In the genomic region with DNA sequence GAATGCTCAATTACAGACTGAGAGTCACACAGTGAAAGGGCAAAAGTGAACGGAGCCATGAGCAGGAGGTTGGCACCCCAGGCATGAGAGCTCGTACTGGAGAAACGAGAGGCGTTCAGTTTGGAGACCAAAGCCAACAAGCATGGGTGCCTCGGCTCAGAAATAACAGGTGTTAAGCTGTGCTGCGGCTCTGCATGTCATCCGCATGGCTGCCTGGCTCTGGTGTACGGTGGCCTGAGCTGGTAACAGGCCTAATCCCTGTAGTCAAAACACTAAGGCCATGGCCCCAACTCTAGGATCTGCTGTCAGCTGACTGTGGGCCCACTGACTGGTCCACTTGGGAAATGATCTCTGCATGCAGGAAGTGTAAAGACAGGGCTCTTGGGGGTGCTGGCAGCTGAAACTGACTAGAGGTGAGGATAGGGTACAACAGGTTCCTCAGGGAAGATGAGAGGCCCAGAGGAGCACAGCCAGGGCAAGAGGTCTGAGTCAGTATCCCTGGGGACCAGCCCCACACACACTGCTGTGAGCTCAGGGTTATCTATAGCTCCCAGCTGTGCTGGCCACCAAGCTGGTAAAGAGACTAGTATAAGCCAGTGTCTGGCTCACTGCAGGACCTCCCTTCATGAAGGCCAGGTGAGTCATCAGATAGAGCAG, we compare ENCODE assay signal across 16 mouse cellular contexts. TPM values are rescaled to one million over a fixed set of nuclear protein-coding genes. Genes with fewer than 3 reads are reported as not detected.
DNase-seq lines count a peak whose midpoint lies in the region; ATAC-seq and TF ChIP-seq lines count a peak whose summit lies in the region.
"Had no signal": no experiment of that assay in that cellular context is flagged by ENCODE, and none has a peak within 500 bp of the region (broad histone marks: within the 10 kb centered on the region; RNA-seq: fewer than 3 reads in every experiment).

No protein-coding gene starts in this region.

- ATAC-seq in hindbrain, embryonic 12.5 days (ENCODE audit: low FRiP score): no peak
- ATAC-seq: intestine, embryonic 15.5 days had no signal

- peak; percentile 17 for DNase-seq in left cerebral cortex, postnatal 4 days
- no peak for DNase-seq in left cerebral cortex, adult 2 months (ENCODE audit: extremely low spot score in 1 of 2, low spot score in 2 of 2)
- DNase-seq in brain, adult 2 months (ENCODE audit: low read depth, low spot score): peak; percentile 11
- peak; percentile 27 for DNase-seq in gastrocnemius, postnatal 10 days
- DNase-seq in spleen, adult 12 weeks (ENCODE audit: low spot score): no peak
- DNase-seq in right cerebral cortex, adult 2 months (ENCODE audit: low spot score in 2 of 2): no peak
- DNase-seq: midbrain, embryonic 14.5 days had no signal

- H3K4me2 ChIP-seq in hindbrain, embryonic 12.5 days (replicated peaks): no peak overlapping the region
- H3K4me2 ChIP-seq: forebrain, embryonic 12.5 days; heart, embryonic 11.5 days; intestine, embryonic 15.5 days; liver, embryonic 11.5 days; lung, embryonic 15.5 days had no signal

- H3K36me3 ChIP-seq in hindbrain, embryonic 12.5 days: no peaks in the 10 kb centered on the region
- H3K36me3 ChIP-seq: forebrain, embryonic 12.5 days; intestine, embryonic 15.5 days; lung, embryonic 15.5 days had no signal

- no peak overlapping the region for H3K27ac ChIP-seq in left cerebral cortex, adult 2 months
- H3K27ac ChIP-seq in hindbrain, embryonic 12.5 days: no peak overlapping the region
- H3K27ac ChIP-seq: forebrain, embryonic 12.5 days; intestine, embryonic 15.5 days; kidney, postnatal 0 days; layer of hippocampus, adult 2 months; lung, embryonic 15.5 days had no signal

- 80% methylated on average over 8 of the region's 8 CpGs for WGBS in hindbrain, embryonic 12.5 days

- H3K4me1 ChIP-seq in hindbrain, embryonic 12.5 days: no peaks in the 10 kb centered on the region
- H3K4me1 ChIP-seq: forebrain, embryonic 12.5 days; intestine, embryonic 15.5 days; lung, embryonic 15.5 days had no signal

- H3K27me3 ChIP-seq in hindbrain, embryonic 12.5 days: no peaks in the 10 kb centered on the region
- H3K27me3 ChIP-seq: forebrain, embryonic 12.5 days; intestine, embryonic 15.5 days; lung, embryonic 15.5 days had no signal

- no peak overlapping the region for H3K9ac ChIP-seq in hindbrain, embryonic 12.5 days
- H3K9ac ChIP-seq: forebrain, embryonic 12.5 days; intestine, embryonic 15.5 days; lung, embryonic 15.5 days had no signal

- no peak overlapping the region for H3K4me3 ChIP-seq in left cerebral cortex, adult 2 months
- H3K4me3 ChIP-seq in hindbrain, embryonic 12.5 days: no peak overlapping the region
- H3K4me3 ChIP-seq: forebrain, embryonic 12.5 days; intestine, embryonic 15.5 days; layer of hippocampus, adult 2 months; lung, embryonic 15.5 days had no signal

- no peak for TF ChIP-seq CTCF in left cerebral cortex, adult 2 months (IDR thresholded peaks at IDR 0.05)

- H3K9me3 ChIP-seq in hindbrain, embryonic 12.5 days (replicated peaks): no peaks in the 10 kb centered on the region
- H3K9me3 ChIP-seq: forebrain, embryonic 12.5 days; intestine, embryonic 15.5 days; lung, embryonic 15.5 days had no signal

- intact Hi-C loops in left cerebral cortex, postnatal 4 days (cut with DNase I): no loop called here
- intact Hi-C loops in left cerebral cortex, adult 2 months (cut with DNase I): no loop called here

RNA-seq across cellular contexts. Expression of gene Tead4, which starts 35.6 kb away (rescaled TPM):
- 1 to 10 TPM; 1.2 to 1.6 TPM for total RNA-seq in left cerebral cortex, postnatal 4 days (2021)
- total RNA-seq in left cerebral cortex, adult 2 months (2021): 1 to 10 TPM in 1 of 2 experiments, under 1 TPM in 1; 0.91 to 1.7 TPM
- 10 to 100 TPM; 13.2 to 14.5 TPM for total RNA-seq in gastrocnemius, postnatal 10 days (2021)
- 2.4 TPM in 2 replicates for polyA plus RNA-seq in hindbrain, embryonic 12.5 days (2016; fragmentation: Nextera tagmentation; extraction: Ambion mirVana)
- total RNA-seq: hematopoietic stem cell, adult 5-6 weeks had no signal

Comparison
In these comparisons a context has a peak if more than half of its experiments do, and no peak if none do; other contexts are left out.
1. DNase-seq: peak in left cerebral cortex, postnatal 4 days (single experiment), brain, adult 2 months (single experiment) and gastrocnemius, postnatal 10 days (single experiment); none in left cerebral cortex, adult 2 months (0 of 2), spleen, adult 12 weeks (single experiment) and right cerebral cortex, adult 2 months (0 of 2).
2. RNA of gene Tead4, which starts 35.6 kb away (total RNA-seq): 13.2 to 14.5 TPM in gastrocnemius, postnatal 10 days; 0.91 to 1.7 TPM in left cerebral cortex, adult 2 months and 1.2 to 1.6 TPM in left cerebral cortex, postnatal 4 days; every median in the first group is over 4 times any median in the second.